Mouse (Mus musculus): ENCODE results near the gene Myo7a.

Gene Myo7a

GRCm38 (mm10) chr7:98103002-98103941, 16.1 kb downstream of the Myo7a start:
- peak; percentile 86 to 92 for DNase-seq (ENCODE audit: low spot score in 2 of 2)

DNA sequence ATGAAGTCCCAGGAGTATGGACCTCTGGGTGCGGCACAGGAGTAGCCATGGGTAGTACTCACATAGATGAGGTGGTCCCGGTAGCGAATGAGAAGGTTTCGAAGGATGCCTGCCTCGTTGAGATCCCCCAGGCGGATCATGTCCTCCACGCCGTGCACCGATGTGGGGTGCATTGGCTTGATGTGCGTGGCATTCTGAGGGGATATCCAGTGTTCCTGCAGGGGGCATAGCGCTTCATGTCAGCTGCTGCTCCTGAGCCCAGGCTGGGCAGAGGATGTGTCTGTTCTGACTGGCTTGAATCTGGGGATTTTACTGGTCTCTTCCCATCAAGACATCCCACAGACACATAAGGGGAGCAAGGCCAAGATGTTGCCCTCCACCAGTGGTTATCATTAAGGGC, 16.8 kb downstream of the Myo7a start:
- DNase-seq (ENCODE audit: low spot score in 2 of 2) = no peak

DNA sequence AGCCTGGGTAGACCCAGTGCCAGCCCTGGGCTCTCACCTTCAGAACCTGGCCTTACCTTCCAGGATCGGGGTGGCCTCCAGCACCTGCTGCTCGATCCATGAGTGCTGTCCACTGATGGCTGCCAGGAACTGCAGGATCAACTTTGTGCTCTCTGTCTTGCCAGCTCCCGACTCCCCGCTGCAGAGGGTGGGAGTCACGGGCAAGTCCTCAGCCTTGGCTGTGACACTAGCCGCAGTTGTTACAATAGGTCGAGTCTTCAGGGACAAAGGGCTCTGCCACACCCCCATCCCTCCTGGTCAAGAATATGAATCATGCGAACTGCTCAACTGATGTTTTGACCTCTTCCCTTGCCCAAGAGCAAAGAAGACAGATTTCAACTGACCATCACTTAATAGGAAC, 21.8 kb downstream of the Myo7a start:
- DNase-seq (ENCODE audit: low spot score in 2 of 2) = no peak

- DNase-seq (ENCODE audit: low spot score in 2 of 2) = no peak
Observed at GRCm38 (mm10) chr7:98095852-98096251, 23.5 kb downstream of the Myo7a start.

- DNase-seq (ENCODE audit: low spot score in 2 of 2) = no peak
Observed at GRCm38 (mm10) chr7:98086346-98086745, 33.0 kb downstream of the Myo7a start.

- DNase-seq (ENCODE audit: low spot score in 2 of 2) = no peak
Observed at GRCm38 (mm10) chr7:98085314-98085713, 34.0 kb downstream of the Myo7a start.

- DNase-seq (ENCODE audit: low spot score in 2 of 2) = no peak
Observed at GRCm38 (mm10) chr7:98084541-98085293, 34.6 kb downstream of the Myo7a start.

DNA sequence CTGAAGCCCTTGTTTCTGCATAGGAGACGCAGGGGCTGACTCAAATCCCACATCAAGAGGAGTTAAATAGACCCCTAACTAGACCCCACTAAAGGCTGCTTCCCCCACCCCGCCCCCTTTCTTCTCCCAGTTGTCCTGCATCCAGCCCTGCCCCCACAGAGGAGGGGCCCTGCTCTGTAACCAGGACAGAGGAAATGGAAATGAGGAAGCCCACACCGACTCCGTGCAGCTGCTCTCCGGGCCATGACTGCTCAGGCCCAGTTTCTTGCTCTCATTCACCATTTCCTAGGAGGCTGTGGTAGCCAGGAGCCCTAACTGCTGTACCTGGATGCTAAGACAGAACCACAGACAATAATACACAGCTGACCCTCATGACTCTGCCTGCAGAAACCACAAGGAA, 36.9 kb downstream of the Myo7a start:
- no peak for DNase-seq (ENCODE audit: low spot score in 2 of 2)

- DNase-seq (ENCODE audit: low spot score in 2 of 2) = no peak
Observed at GRCm38 (mm10) chr7:98077453-98077852, 41.9 kb downstream of the Myo7a start.

DNA sequence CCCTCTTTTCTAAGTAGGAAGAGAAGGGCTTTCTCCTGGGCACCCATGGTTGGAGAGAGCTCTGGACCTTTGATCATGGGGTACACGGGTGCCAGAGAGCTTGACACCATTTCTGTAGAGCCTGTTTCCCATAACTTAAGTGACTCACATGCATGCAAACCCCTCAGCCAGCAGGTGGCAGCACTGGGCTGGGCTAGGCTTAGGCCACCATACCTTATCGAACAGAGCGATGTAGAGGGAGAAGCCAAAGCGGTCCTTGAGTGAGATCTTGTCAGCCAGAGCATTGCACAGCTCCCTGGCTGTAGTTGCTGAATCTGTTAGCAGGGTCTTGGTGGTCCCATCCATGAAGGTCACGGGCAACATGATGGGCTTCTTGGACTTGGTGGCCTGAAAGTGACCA, 47.7 kb downstream of the Myo7a start:
- DNase-seq (ENCODE audit: low spot score in 2 of 2) = peak; percentile 58 to 76

DNA sequence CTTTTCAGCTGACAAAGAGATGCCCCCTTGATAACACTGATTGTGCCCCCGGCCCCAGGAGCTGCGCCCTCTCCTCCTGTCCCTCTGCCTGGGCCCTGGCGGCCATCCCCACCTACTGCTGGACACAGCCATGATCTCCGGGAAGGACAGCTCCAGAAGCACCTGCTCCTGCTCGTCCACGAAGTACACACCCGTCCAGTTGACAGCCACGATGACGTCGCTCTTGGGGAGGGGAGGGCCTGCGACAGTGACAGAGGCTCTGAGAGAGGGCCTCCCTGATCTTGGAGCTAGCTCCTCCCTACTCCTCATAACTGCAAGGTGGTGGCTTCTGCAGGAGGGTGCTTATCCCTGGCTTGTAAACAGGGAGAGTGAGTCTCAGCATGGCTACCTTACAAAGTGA, 53.1 kb downstream of the Myo7a start:
- DNase-seq (ENCODE audit: low spot score in 2 of 2) = no peak

GRCm38 (mm10) chr7:98054942-98055341, 64.4 kb downstream of the Myo7a start:
- DNase-seq (ENCODE audit: low spot score in 2 of 2) = no peak

GRCm38 (mm10) chr7:98054461-98054860, 64.9 kb downstream of the Myo7a start:
- DNase-seq (ENCODE audit: low spot score in 2 of 2) = no peak

GRCm38 (mm10) chr7:98051980-98052379, 67.3 kb downstream of the Myo7a start:
- DNase-seq (ENCODE audit: low spot score in 2 of 2) = peak in 1 of 2 experiments; percentile 49

DNA sequence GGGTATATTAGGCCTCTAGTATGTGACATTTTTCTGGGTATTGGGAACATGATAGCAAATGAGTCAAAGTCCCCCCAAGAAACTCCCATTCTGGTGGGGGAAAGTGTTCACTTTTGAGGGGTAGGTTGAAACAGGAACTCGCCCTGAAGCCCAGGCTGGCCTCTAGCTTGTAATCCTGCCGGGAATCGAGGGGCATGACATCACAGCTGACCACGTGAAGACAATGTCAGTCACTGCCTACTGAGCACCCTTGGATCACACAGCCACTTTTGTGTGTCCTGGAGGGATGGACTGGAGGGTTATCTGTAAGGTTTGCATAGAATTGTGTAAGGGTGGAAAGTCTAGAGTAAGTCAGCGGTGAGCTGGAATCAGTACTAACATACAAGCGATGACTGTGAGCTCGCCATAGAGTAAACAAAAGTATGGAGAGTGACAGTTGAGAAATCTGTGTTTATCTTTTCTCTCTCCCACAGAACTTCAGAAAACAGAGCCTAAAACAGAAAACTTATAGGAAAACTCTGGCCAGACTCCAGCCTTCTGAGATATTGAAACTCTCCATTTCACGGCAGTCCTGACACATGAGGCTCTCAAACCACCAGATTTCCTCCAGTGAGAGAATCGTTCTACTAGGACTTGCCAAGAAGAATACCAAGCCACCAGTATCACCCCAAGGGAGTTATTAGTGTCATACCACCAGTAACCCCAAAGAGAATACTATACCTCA, 71.1 kb downstream of the Myo7a start:
- DNase-seq (ENCODE audit: low spot score in 2 of 2) = no peak

DNA sequence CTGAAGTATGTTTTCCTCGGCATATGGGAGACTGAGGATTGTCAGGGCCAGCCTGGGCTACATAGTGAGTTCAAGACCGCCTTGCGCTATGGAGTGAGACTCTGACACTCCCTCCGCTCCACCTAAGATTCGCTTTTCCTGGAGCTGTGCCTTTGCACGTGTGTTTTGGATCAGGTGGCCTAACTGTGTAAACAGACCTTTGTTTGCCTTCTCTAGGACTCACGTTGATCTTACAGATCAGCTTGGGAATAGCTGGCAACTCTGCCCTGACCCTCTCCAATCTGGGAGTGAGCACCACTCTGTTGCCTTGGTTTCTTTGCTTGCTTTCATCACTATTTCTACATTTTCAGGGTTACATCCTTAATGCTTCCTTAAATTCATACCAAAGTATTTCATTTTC, 116.7 kb downstream of the Myo7a start:
- no peak for DNase-seq (ENCODE audit: low spot score in 2 of 2)

Measured in right cerebral cortex, postnatal 10 days (tissue).